Mouse (Mus musculus) neural tube, embryonic 11.5 days (tissue): Measurements from ENCODE around the gene Dscam. TPM values are rescaled to one million over a fixed set of nuclear protein-coding genes. Genes with fewer than 3 reads are reported as not detected.

Source experiments
- ATAC-seq: fragments of 200-750 bp; cut with Nextera tagmentation; 2 replicates; pipeline ENCODE4 v1.8.0; 2017; ENCODE audit warnings: moderate number of reproducible peaks, mild to moderate bottlenecking, moderate TSS enrichment, moderate library complexity; ENCODE audit not compliant: insufficient read depth, low FRiP score, low TSS enrichment
- DNase-seq: peaks from one replicate; pipeline ENCODE4 v3.0.0-alpha.2; 2015; ENCODE audit warnings: low spot score
- H3K27ac ChIP-seq: fragments of 300-500 bp; sonication (generic); 2 replicates; pipeline ENCODE4 v1.5.1; 2014; ENCODE audit warnings: low read depth, mild to moderate bottlenecking, low read length
- H3K27me3 ChIP-seq: fragments of 300-500 bp; sonication (generic); 2 replicates; pipeline ENCODE4 v1.6.1; 2014; ENCODE audit warnings: mild to moderate bottlenecking, low read length, mixed read lengths; ENCODE audit not compliant: control insufficient read depth, insufficient read depth
- H3K36me3 ChIP-seq: fragments of 300-500 bp; sonication (generic); 2 replicates; pipeline ENCODE4 v1.6.1; 2014; ENCODE audit warnings: mild to moderate bottlenecking, low read length, moderate library complexity, mixed read lengths; ENCODE audit not compliant: control insufficient read depth, insufficient read depth
- H3K4me1 ChIP-seq: fragments of 300-500 bp; sonication (generic); 2 replicates; pipeline ENCODE4 v1.6.1; 2014; ENCODE audit warnings: low read length, mixed read lengths; ENCODE audit not compliant: control insufficient read depth, insufficient read depth
- H3K4me2 ChIP-seq: fragments of 300-500 bp; sonication (generic); 2 replicates; pipeline ENCODE4 v1.6.1; 2014; ENCODE audit warnings: low read depth, mild to moderate bottlenecking, moderate library complexity
- H3K4me3 ChIP-seq: fragments of 300-500 bp; sonication (generic); 2 replicates; pipeline ENCODE4 v1.5.1; 2014; ENCODE audit warnings: low read depth, low read length
- H3K9ac ChIP-seq: fragments of 300-500 bp; sonication (generic); 2 replicates; pipeline ENCODE4 v1.6.1; 2014; ENCODE audit warnings: mild to moderate bottlenecking, low read length
- H3K9me3 ChIP-seq: fragments of 300-500 bp; sonication (generic); 2 replicates; pipeline ENCODE4 v1.6.1; 2016; ENCODE audit warnings: low read length; ENCODE audit not compliant: control insufficient read depth
- WGBS: fragments of 180-500 bp; shearing (Covaris S2); extraction: QIAGEN DNeasy Blood & Tissue Kit; methylation state at CpG from one replicate; pipeline ENCODE4 v1.1.7; 2014; 5-methylcytosine and 5-hydroxymethylcytosine counted together
- polyA plus RNA-seq: library from polyadenylated mRNA; unstranded; fragments of >200 nt; fragmentation: Nextera tagmentation; extraction: Ambion mirVana; gene quantifications from 2 replicates; pipeline ENCODE4 v1.2.1, GENCODE M21; 2014

Dscam gene
- polyA plus RNA-seq, 1 experiment from 2014 or later, result 1.4 TPM

DNA sequence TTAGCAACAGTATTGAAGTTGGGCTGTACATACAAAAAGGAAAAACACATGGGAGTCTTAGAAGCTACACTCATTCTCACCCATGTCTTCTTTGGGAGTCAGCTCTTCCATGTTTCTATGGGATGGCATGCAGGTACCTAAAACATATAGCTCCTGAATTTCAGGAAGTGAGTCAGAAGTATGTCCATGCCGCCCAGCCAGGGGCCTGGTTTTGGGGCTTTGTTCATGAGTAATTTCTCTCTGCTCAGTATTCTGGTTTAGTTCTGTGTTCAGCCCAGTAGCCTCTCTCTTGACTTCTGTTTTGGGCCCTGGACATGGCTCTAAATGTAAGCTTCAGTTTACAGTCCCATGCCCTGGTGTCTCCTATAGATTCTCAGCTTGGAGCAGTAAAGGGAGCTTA, 242.5 kb downstream of the Dscam start:
- Histone ChIP-seq H3K9me3 (no peaks in the 10 kb centered on the region), H3K36me3 (no peaks in the 10 kb centered on the region), H3K27me3 (no peaks in the 10 kb centered on the region), H3K4me1 (no peaks in the 10 kb centered on the region), H3K27ac (no peak overlapping the region), H3K9ac (no peak overlapping the region), H3K4me3 (no peak overlapping the region), H3K4me2 (no peak overlapping the region)
- no peak for DNase-seq
- no peak for ATAC-seq
- 93% methylated on average over 1 of the region's 1 CpGs for WGBS

DNA sequence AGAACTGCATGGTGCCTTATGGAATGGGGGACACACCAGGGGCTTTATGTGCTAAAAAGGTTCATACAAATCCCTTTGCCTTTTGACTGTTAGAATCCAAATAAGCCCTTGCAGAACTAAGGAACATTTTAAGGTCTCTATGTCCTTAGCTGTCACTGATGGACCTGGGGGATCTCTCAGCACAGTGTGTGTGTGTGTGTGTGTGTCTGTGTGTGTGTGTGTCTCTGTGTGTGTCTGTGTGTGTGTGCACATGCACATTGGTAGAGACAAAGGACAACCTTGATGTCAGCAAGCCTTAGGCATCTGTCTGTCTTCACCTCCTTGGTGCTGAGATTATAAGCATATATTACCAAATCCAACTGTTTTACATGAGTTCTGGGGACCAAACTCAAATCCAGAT, 243.1 kb downstream of the Dscam start:
- Histone ChIP-seq H3K27me3 (no peaks in the 10 kb centered on the region), H3K4me2 (no peak overlapping the region), H3K4me1 (no peaks in the 10 kb centered on the region), H3K36me3 (no peaks in the 10 kb centered on the region), H3K9ac (no peak overlapping the region), H3K27ac (no peak overlapping the region), H3K4me3 (no peak overlapping the region), H3K9me3 (no peaks in the 10 kb centered on the region)
- ATAC-seq, result no peak
- no peak for DNase-seq

DNA sequence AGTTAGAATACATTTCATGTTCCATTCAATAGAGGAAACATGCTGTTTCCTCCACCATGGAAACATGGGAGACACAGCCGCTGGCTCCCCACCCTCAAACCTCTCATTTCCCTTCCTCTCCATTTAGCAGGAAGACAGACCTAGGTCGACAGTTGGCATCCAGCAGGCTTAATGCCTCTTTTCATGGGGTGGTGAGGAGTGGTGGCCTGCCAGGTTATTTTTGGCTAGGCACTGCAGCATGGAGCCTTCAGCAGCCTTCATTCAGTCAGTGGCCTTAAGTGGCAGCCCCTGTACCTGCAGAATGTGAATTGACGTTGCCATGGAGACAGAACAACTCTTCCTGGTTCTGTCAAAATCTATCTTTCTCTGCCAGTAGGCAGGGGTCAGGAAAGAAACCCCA, 243.6 kb downstream of the Dscam start:
- no peaks in the 10 kb centered on the region for H3K4me1 ChIP-seq
- no peaks in the 10 kb centered on the region for H3K36me3 ChIP-seq
- ATAC-seq, result no peak
- no peak overlapping the region for H3K27ac ChIP-seq
- WGBS, result 75% methylated on average over 3 of the region's 3 CpGs
- H3K27me3 ChIP-seq, result no peaks in the 10 kb centered on the region
- H3K9ac ChIP-seq, result no peak overlapping the region
- H3K4me3 ChIP-seq, result no peak overlapping the region
- H3K4me2 ChIP-seq, result no peak overlapping the region
- H3K9me3 ChIP-seq, result no peaks in the 10 kb centered on the region
- DNase-seq, result no peak

DNA sequence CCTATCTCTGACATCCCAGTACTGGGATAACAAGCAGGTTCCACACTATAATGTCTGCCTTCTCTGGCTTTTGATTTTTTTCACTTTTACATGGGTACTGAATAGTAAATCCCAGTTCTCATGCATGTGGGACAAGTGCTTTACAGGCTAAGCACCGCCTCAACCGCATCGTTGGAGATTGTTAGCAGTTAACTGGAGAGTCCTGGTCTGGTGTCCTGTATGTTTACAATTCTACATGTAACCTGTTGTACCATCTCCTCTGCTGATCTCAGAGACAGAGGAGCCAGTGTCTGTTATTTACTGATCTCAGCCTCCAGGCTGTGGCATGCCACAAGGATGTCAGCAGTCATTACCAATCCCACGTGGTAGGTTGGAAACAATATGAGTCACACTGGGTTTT, 246.6 kb downstream of the Dscam start:
- Histone ChIP-seq H3K4me1 (no peaks in the 10 kb centered on the region), H3K36me3 (no peaks in the 10 kb centered on the region), H3K4me2 (no peak overlapping the region), H3K27ac (no peak overlapping the region), H3K9ac (no peak overlapping the region), H3K9me3 (no peaks in the 10 kb centered on the region), H3K4me3 (no peak overlapping the region), H3K27me3 (no peaks in the 10 kb centered on the region)
- ATAC-seq (no peak), DNase-seq (no peak)
- 95% methylated on average over 4 of the region's 4 CpGs for WGBS

DNA sequence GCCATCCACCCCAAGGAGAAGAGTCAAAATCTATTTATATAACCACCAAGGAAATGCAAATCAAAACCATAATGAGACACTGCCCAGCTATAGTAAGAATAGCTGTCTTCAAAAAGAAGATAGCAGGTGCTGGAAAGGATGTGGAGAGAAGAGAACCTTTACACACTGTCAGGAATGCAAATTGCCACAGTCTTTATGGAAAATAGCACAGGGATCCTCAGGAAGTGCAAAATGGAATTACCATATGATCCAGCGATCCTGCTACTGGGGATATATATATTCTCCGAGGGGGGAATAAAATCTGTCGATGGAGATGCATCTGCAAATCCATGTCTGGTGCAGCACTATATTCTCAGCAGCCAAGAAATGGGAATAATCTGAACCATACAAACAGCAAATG, 256.1 kb downstream of the Dscam start:
- H3K9me3 ChIP-seq, result no peaks in the 10 kb centered on the region
- H3K4me3 ChIP-seq, result no peak overlapping the region
- H3K4me1 ChIP-seq, result no peaks in the 10 kb centered on the region
- ATAC-seq (no peak), DNase-seq (no peak)
- H3K27me3 ChIP-seq, result no peaks in the 10 kb centered on the region
- H3K9ac ChIP-seq, result no peak overlapping the region
- no peak overlapping the region for H3K4me2 ChIP-seq
- 96% methylated on average over 3 of the region's 3 CpGs for WGBS
- H3K27ac ChIP-seq, result no peak overlapping the region
- no peaks in the 10 kb centered on the region for H3K36me3 ChIP-seq

DNA sequence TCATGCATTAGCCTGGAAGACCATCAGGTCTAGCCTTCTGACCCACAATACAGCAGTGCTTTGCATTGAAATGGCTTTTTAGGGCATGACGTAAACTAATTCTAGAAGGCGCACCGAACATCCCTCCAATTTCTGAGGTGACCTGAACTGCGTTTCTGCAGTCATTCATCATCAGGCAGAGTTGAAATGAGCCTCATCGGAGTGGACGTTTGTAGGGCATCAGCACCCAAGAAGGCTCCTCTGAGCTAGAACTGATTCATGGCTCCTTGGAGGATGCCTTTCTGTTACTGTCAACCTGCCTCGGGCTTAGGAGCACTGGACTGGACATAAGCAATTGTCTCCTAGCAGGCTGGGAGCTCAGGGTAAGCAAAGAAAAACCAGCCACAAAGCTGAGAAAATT, 257.7 kb downstream of the Dscam start:
- Histone ChIP-seq H3K9ac (no peak overlapping the region), H3K4me1 (no peaks in the 10 kb centered on the region), H3K36me3 (no peaks in the 10 kb centered on the region), H3K4me2 (no peak overlapping the region), H3K9me3 (no peaks in the 10 kb centered on the region), H3K4me3 (no peak overlapping the region), H3K27ac (no peak overlapping the region), H3K27me3 (no peaks in the 10 kb centered on the region)
- DNase-seq (no peak), ATAC-seq (no peak)
- WGBS, result 69% methylated on average over 7 of the region's 7 CpGs

DNA sequence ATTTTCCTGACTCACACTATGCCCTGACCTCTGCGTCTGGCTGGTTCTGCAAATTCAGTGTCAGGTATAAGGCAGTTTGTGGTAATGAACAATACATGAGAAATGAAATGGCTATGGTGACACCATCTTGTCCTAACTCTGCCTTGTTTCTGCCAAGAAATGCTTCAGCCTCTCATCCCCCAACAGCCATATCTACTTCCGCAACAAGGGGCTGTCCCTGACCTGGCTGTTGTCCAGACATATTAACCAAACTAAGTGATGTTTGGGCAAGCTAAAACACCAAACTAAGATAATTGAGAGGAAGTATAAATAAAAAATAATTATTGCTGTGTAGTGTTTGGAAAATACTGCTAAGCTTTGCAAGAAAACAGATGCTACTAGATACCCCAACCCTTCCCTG, 258.4 kb downstream of the Dscam start:
- 96% methylated on average over 2 of the region's 2 CpGs for WGBS

DNA sequence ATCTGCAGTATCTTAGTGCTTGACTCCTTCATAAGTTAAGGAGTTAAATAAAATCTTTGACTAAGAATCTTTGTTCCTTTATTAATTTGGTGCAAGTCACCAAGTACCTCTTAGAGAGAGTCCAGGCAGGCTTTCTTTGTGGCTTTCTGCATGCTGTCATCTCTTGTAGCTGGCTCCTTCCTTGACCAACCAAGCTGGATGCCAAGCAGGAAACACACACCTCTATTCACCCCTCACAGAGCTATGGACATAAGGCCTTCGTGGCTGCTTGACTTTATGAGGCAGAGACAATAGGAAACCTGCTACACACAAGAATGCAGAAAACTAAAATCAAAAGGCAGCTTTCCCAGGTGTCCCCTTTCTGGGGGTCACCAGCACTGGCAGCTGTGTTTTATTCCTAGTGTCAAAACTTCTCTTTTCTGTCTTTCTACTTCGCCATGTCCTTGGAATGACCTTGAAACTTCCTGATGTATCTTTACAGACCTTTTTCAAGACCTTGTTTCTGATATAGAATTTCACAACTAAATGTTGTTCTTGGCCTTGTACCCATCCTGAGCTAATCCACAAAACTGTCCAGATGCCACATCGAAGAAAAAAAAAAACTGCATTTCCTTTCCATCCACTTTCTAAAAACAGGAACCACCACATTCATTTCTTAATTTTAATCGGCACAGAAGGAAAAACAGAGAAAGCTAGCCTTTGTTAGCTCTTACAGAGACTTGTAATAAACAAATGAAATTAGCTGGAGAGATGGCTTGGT, 260.0 kb downstream of the Dscam start:
- WGBS, result 75% methylated on average over 4 of the region's 4 CpGs
- H3K4me1 ChIP-seq, result no peaks in the 10 kb centered on the region
- no peak overlapping the region for H3K9ac ChIP-seq
- ATAC-seq (no peak), DNase-seq (no peak)
- H3K27me3 ChIP-seq, result no peaks in the 10 kb centered on the region
- H3K4me2 ChIP-seq, result no peak overlapping the region
- H3K36me3 ChIP-seq, result no peaks in the 10 kb centered on the region
- no peak overlapping the region for H3K4me3 ChIP-seq
- H3K27ac ChIP-seq, result no peak overlapping the region
- H3K9me3 ChIP-seq, result no peaks in the 10 kb centered on the region

More for the DNA sequence above, 258.4 kb downstream of the Dscam start:
- DNase-seq (no peak), ATAC-seq (no peak)
- no peaks in the 10 kb centered on the region for H3K36me3 ChIP-seq
- no peak overlapping the region for H3K4me2 ChIP-seq
- no peaks in the 10 kb centered on the region for H3K9me3 ChIP-seq
- no peaks in the 10 kb centered on the region for H3K4me1 ChIP-seq
- no peaks in the 10 kb centered on the region for H3K27me3 ChIP-seq
- H3K4me3 ChIP-seq, result no peak overlapping the region
- no peak overlapping the region for H3K27ac ChIP-seq
- no peak overlapping the region for H3K9ac ChIP-seq

DNA sequence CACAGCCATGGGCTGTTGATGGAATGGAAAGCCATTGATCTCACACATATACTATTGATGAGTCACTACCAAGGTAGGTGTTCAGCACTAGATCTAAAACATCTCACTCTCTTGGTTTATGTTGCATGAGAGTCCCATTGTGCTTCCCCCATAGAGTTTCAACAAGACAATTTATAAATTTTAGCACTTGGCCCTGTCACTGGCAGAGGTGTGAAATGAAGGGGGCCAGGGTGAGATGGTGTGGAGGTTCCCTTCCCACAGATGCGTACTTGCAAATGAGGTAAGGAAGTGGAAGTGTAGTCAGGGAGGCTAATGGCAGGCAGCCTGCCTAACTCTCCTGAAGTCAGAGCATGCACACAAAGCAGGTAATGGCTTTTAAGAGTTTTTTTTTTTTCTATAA, 262.7 kb downstream of the Dscam start:
- Histone ChIP-seq H3K4me3 (no peak overlapping the region), H3K4me1 (0 out of 2 replicates have a peak, but pooled peaks cover 2% of the 10 kb centered on the region), H3K27ac (no peak overlapping the region), H3K27me3 (no peaks in the 10 kb centered on the region), H3K9ac (no peak overlapping the region), H3K4me2 (no peak overlapping the region), H3K9me3 (no peaks in the 10 kb centered on the region), H3K36me3 (no peaks in the 10 kb centered on the region)
- DNase-seq (no peak), ATAC-seq (no peak)
- 77% methylated on average over 1 of the region's 1 CpGs for WGBS
